Mouse (Mus musculus) liver, embryonic 14.5 days (tissue): Measurements from ENCODE around the gene Capzb.

ENCODE experiments used
- CTCF ChIP-seq: IDR thresholded peaks from 2 replicates; pipeline ENCODE4 v1.5.1; 2016; ENCODE audit warnings: antibody characterized with exemption, low read depth, control low read depth
- EP300 ChIP-seq: IDR thresholded peaks from 2 replicates; pipeline ENCODE4 v1.6.1; 2016; ENCODE audit warnings: antibody characterized with exemption, low read depth

DNA sequence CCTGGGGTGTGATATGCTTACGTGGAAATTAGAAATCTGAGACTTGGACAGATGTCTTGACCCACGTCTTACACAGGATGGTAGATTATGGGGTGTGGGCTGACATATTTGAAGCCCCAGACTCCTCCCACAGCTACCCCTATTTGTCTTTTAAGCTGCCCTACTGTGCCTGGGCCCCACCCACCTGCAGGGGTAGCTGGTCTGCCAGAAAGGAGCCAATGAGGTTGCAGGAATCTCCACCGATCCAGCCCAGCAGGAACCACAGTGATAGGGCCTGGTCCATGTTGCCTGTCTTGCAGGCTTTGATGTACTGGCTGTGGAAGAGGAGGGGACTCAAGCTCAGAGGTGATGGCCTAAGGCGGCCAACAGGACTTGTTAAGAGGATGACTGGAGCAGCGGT, 109.5 kb downstream of the Capzb start:
- TF ChIP-seq CTCF = no peak
- TF ChIP-seq EP300 = no peak
